Mouse (Mus musculus): ENCODE results near the gene Tagap1.
"Not testable (repeated sequence)": the region's sequence is repeated elsewhere in the genome, so short reads cannot be mapped to it uniquely, and the experiment has no call there.

Tagap1 gene

DNA sequence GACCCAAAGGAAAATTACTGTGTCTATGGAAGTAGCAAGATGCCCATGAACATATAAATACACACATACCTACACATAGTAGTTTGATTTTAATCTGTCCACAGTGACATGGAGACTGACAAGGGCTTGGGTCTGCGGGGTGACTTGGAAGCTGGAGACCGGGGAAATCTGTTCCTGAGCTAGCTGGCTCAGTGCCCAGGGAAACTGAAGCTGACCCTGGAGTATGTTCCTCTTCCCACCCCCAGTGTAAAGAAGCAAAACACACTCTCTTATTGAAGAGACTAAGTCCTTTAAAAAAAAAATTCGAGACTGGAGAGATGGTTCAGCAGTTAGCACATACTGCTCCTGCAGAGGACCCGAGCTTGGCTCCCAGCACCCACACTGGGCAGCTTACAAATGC, 2.0 kb upstream of the Tagap1 start:
- in situ Hi-C loops (cut with MboI, MseI), result loop anchor here (5.0 to 25.0 kb wide), 3 partner anchors 99 to 1199 kb away; partner anchors contain the start of gene Rps6ka2

DNA sequence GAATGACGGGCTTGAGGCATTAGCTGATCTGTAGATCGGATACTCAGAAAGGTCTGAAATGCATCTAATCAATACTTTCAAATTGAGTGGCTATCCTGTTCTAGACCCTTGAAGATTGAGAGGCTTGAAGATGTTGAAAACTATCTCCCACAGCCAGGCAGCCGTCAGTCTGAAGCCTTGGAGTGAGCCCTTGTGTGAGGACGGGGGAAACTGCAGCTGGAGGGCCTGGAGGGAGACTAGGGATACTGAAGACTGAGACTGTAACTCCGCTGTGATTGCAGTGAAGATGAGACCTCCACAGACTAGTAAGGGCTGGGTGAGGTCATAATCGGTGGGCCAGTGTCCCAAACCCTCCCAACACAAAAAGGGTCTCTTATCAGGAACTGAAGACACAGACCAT, 1.4 kb upstream of the Tagap1 start:
- in situ Hi-C loops (cut with MboI, MseI), result loop anchor here (5.0 to 25.0 kb wide), 3 partner anchors 100 to 1200 kb away; partner anchors contain the start of gene Rps6ka2

GRCm38 (mm10) chr17:6961181-6962000, 435 bp upstream of the Tagap1 start:
- in situ Hi-C loops (cut with MboI, MseI), result loop anchor here (5.0 to 25.0 kb wide), 3 partner anchors 101 to 1201 kb away; partner anchors contain the start of gene Rps6ka2

GRCm38 (mm10) chr17:6960349-6960748, 607 bp downstream of the Tagap1 start:
- in situ Hi-C loops (cut with MboI, MseI), result loop anchor here (5.0 to 25.0 kb wide), 3 partner anchors 102 to 1202 kb away; partner anchors contain the start of gene Rps6ka2

GRCm38 (mm10) chr17:6959543-6960259, 1.3 kb downstream of the Tagap1 start:
- in situ Hi-C loops (cut with MboI, MseI), result loop anchor here (5.0 to 25.0 kb wide), 3 partner anchors 103 to 1203 kb away; partner anchors contain the start of gene Rps6ka2

GRCm38 (mm10) chr17:6958881-6959280, 2.1 kb downstream of the Tagap1 start:
- in situ Hi-C loops (cut with MboI, MseI), result loop anchor here (25.0 kb wide), 2 partner anchors 103 to 203 kb away; partner anchors contain the start of gene Rps6ka2

DNA sequence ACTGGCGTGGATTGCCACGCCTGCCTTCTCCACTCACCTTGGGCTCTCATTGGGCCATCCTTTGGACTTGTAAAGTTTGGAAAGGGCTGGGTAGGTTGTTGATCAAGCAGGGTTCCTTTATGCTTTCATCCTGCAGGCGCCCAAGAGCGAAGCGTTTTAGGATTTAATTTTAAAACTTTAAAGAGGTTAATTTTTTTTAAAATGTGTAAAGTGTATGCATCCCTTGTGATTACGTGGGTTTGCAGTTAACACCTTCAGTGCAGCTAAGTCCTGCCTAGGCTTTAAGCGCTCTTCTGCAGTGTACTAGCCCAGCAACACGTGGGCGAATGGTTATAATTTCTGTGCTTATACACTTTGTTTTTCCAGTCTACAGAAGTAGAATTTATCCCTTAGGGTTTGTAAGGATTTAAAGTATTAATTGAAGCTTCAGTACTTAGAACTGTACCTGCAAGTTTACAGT, 12.2 kb downstream of the Tagap1 start:
- in situ Hi-C loops (cut with MboI, MseI), result loop anchor here (5.0 kb wide), 1 partner anchor 999 kb away; the partner anchor contains the start of gene Rsph3a

GRCm38 (mm10) chr17:6947984-6948768, 12.8 kb downstream of the Tagap1 start, which contains the start of gene Rsph3b:
Gene Rsph3b (minus strand): TSS chr17:6948682.
- in situ Hi-C loops (cut with MboI, MseI), result loop anchor here (5.0 kb wide), 1 partner anchor 999 kb away; the partner anchor contains the start of gene Rsph3a

- in situ Hi-C loops (cut with MboI, MseI), result loop anchor here (5.0 kb wide), 1 partner anchor 1000 kb away; the partner anchor contains the start of gene Rsph3a
Observed at GRCm38 (mm10) chr17:6947637-6947983, 13.3 kb downstream of the Tagap1 start.

- in situ Hi-C loops (cut with MboI, MseI), result not testable (repeated sequence)
Observed at GRCm38 (mm10) chr17:6942560-6942959, 18.4 kb downstream of the Tagap1 start.

DNA sequence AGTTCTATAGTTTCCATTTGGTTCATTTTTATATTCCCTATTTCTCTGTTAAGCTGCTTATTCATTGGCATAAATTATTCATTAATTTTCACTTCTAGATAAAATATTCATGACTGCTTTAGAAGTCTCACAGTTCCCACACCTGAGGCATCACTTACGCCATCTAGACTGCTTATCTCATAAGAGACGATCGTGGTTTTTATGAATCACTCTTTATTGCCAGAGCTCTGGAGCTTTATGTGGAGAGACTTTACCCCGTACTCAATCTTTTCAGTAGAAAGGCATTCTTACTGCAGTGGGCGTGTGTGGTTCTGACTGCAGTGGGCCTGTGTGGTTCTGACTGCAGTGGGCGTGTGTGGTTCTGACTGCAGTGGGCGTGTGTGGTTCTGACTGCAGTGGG, 29.3 kb downstream of the Tagap1 start:
- in situ Hi-C loops (cut with MboI, MseI), result not testable (repeated sequence)

DNA sequence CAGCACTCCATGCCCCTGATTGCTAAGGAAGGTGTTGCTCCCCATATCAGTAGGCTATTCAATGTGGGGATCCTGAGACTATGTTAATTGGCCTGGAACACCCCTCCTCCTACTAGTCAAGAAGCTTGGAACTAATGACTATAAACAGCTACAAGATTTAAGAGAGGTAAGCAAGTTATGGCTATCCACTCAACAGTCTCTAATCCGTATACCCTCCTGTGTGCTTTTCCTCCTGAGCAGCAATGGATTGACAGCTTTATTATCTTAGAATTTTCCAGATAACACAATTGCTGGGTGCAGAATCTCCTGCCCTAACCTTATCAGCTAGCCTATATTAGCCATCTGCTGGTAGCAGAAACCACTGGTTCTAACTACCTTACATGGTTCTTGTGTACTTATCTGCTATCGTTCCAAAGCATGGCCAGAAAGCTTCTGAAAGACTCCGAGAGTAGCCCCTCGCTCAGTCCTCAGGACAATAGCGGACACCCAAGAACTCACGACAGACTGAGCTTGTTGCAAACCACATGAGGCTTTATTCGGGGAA, 40.5 kb downstream of the Tagap1 start:
- in situ Hi-C loops (cut with MboI, MseI), result loop anchor here (10.0 to 25.0 kb wide), 2 partner anchors 46 to 942 kb away; no protein-coding TSS in a partner anchor

DNA sequence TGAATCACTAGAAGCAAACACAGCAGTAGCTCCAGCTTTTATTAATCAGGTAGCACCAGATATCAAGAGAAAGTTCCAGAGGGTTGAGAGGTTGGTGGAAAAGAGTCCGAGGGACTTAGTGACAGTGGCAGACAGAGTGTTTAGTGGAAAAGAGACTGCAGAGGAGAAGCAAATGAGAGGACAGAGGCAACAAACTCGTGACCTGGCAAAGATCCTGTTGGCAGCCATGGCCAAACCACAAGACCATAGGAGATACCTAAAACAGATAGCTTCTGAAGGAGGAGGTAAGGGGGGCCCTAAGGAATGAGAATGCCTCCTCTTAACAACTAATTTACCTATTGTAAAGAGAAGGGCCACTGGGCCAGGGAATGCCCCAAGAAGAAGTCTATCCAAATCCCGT, 41.6 kb downstream of the Tagap1 start:
- in situ Hi-C loops (cut with MboI, MseI), result loop anchor here (25.0 kb wide), 1 partner anchor 943 kb away; no protein-coding TSS in a partner anchor

GRCm38 (mm10) chr17:6915282-6915681, 45.7 kb downstream of the Tagap1 start:
- in situ Hi-C loops (cut with MboI, MseI), result loop anchor here (25.0 kb wide), 1 partner anchor 947 kb away; no protein-coding TSS in a partner anchor

GRCm38 (mm10) chr17:6914066-6914465, 46.9 kb downstream of the Tagap1 start:
- in situ Hi-C loops (cut with MboI, MseI), result loop anchor here (25.0 kb wide), 1 partner anchor 948 kb away; no protein-coding TSS in a partner anchor

Measured in regulatory T cell (primary cell).